Mouse (Mus musculus) midbrain, embryonic 14.5 days (tissue): Measurements from ENCODE around the gene AB124611. TPM values are rescaled to one million over a fixed set of nuclear protein-coding genes. Genes with fewer than 3 reads are reported as not detected.

Experiments
- ATAC-seq: fragments of 200-750 bp; cut with Nextera tagmentation; 2 replicates; pipeline ENCODE4 v1.8.0; 2017; ENCODE audit warnings: moderate number of reproducible peaks, moderate library complexity; ENCODE audit not compliant: low FRiP score, low TSS enrichment
- DNase-seq: peaks from one replicate; pipeline ENCODE4 v3.0.0-alpha.2; 2015
- H3K27ac ChIP-seq: fragments of 300-500 bp; sonication (generic); replicated peaks from 2 replicates; pipeline ENCODE4 v1.5.1; 2014; ENCODE audit warnings: mild to moderate bottlenecking, low read depth, low read length, moderate library complexity
- H3K27me3 ChIP-seq: fragments of 300-500 bp; sonication (generic); 2 replicates; pipeline ENCODE4 v1.6.1; 2014; ENCODE audit warnings: low read length, control low read depth, mixed read lengths; ENCODE audit not compliant: control insufficient read depth, insufficient read depth
- H3K36me3 ChIP-seq: fragments of 300-500 bp; sonication (generic); 2 replicates; pipeline ENCODE4 v1.6.1; 2014; ENCODE audit warnings: low read length, control low read depth; ENCODE audit not compliant: control insufficient read depth, insufficient read depth
- H3K4me1 ChIP-seq: fragments of 300-500 bp; sonication (generic); 2 replicates; pipeline ENCODE4 v1.6.1; 2014; ENCODE audit warnings: mild to moderate bottlenecking, antibody characterized with exemption, low read length, control low read depth; ENCODE audit not compliant: control insufficient read depth, insufficient read depth
- H3K4me2 ChIP-seq: fragments of 300-500 bp; sonication (generic); 2 replicates; pipeline ENCODE4 v1.6.1; 2014; ENCODE audit warnings: mild to moderate bottlenecking, low read length, moderate library complexity
- H3K4me3 ChIP-seq: fragments of 300-500 bp; sonication (generic); replicated peaks from 2 replicates; pipeline ENCODE4 v1.5.1; 2014; ENCODE audit warnings: low read depth, low read length
- H3K9ac ChIP-seq: fragments of 300-500 bp; sonication (generic); replicated peaks from 2 replicates; pipeline ENCODE4 v1.6.1; 2014; ENCODE audit warnings: mild to moderate bottlenecking, low read length, moderate library complexity
- H3K9me3 ChIP-seq: fragments of 300-500 bp; sonication (generic); 2 replicates; pipeline ENCODE4 v1.6.1; 2016; ENCODE audit warnings: low read length, control low read depth, mixed read lengths; ENCODE audit not compliant: control insufficient read depth
- WGBS: fragments of 180-500 bp; shearing (Covaris S2); extraction: QIAGEN DNeasy Blood & Tissue Kit; methylation state at CpG from one replicate; pipeline ENCODE4 v1.1.7; 2014; 5-methylcytosine and 5-hydroxymethylcytosine counted together
- polyA plus RNA-seq: library from polyadenylated mRNA; unstranded; fragments of >200 nt; fragmentation: Nextera tagmentation; extraction: Ambion mirVana; gene quantifications from 2 replicates; pipeline ENCODE4 v1.2.1, GENCODE M21; 2014

Gene AB124611
- polyA plus RNA-seq, 1 experiment from 2014 or later = 1.8 TPM

GRCm38 (mm10) chr9:21497050-21497542, 28.9 kb upstream of the AB124611 start:
- Histone ChIP-seq H3K9me3 (no peaks in the 10 kb centered on the region), H3K27ac (no peak overlapping the region), H3K4me2 (no peak overlapping the region), H3K4me1 (no peaks in the 10 kb centered on the region), H3K27me3 (no peaks in the 10 kb centered on the region), H3K4me3 (no peak overlapping the region), H3K36me3 (peaks cover 25% of the 10 kb centered on the region), H3K9ac (no peak overlapping the region)
- ATAC-seq (no peak), DNase-seq (no peak)
- 95% methylated on average over 16 of the region's 16 CpGs for WGBS

- ATAC-seq (no peak), DNase-seq (no peak)
- H3K4me2 ChIP-seq = no peak overlapping the region
- no peak overlapping the region for H3K27ac ChIP-seq
- H3K4me1 ChIP-seq = no peaks in the 10 kb centered on the region
- no peak overlapping the region for H3K4me3 ChIP-seq
- no peaks in the 10 kb centered on the region for H3K27me3 ChIP-seq
- H3K9ac ChIP-seq = no peak overlapping the region
- H3K9me3 ChIP-seq = no peaks in the 10 kb centered on the region
- peaks cover 25% of the 10 kb centered on the region for H3K36me3 ChIP-seq
- WGBS = 93% methylated on average over 2 of the region's 2 CpGs
These were observed 28.3 kb upstream of the AB124611 start for GRCm38 (mm10) chr9:21497664-21498063.

- 89% methylated on average over 12 of the region's 12 CpGs for WGBS
- H3K4me2 ChIP-seq = no peak overlapping the region
- peaks cover 31% of the 10 kb centered on the region for H3K36me3 ChIP-seq
- H3K9ac ChIP-seq = no peak overlapping the region
- no peak overlapping the region for H3K4me3 ChIP-seq
- no peaks in the 10 kb centered on the region for H3K9me3 ChIP-seq
- no peak overlapping the region for H3K27ac ChIP-seq
- DNase-seq = no peak
- H3K27me3 ChIP-seq = no peaks in the 10 kb centered on the region
- no peak for ATAC-seq
- H3K4me1 ChIP-seq = no peaks in the 10 kb centered on the region
These were observed 27.6 kb upstream of the AB124611 start for GRCm38 (mm10) chr9:21498284-21498902.

- DNase-seq (no peak), ATAC-seq (no peak)
- 96% methylated on average over 8 of the region's 8 CpGs for WGBS
These were observed 22.6 kb upstream of the AB124611 start for GRCm38 (mm10) chr9:21503352-21503751.

GRCm38 (mm10) chr9:21505767-21506166, 20.2 kb upstream of the AB124611 start:
- Histone ChIP-seq H3K4me1 (peaks cover 8% of the 10 kb centered on the region), H3K9ac (no peak overlapping the region), H3K4me2 (no peak overlapping the region), H3K36me3 (peaks cover 59% of the 10 kb centered on the region), H3K27me3 (no peaks in the 10 kb centered on the region), H3K9me3 (no peaks in the 10 kb centered on the region), H3K27ac (no peak overlapping the region), H3K4me3 (no peak overlapping the region)
- no peak for ATAC-seq
- no peak for DNase-seq

More at GRCm38 (mm10) chr9:21503352-21503751, 22.6 kb upstream of the AB124611 start:
- Histone ChIP-seq H3K36me3 (peaks cover 66% of the 10 kb centered on the region), H3K27me3 (no peaks in the 10 kb centered on the region), H3K9ac (no peak overlapping the region), H3K4me1 (no peaks in the 10 kb centered on the region), H3K4me3 (no peak overlapping the region), H3K9me3 (no peaks in the 10 kb centered on the region), H3K27ac (no peak overlapping the region), H3K4me2 (no peak overlapping the region)

- no peak overlapping the region for H3K4me3 ChIP-seq
- no peak overlapping the region for H3K9ac ChIP-seq
- peaks cover 11% of the 10 kb centered on the region for H3K4me1 ChIP-seq
- no peaks in the 10 kb centered on the region for H3K9me3 ChIP-seq
- no peak for ATAC-seq
- no peaks in the 10 kb centered on the region for H3K27me3 ChIP-seq
- no peak for DNase-seq
- no peak overlapping the region for H3K4me2 ChIP-seq
- WGBS = 94% methylated on average over 15 of the region's 15 CpGs
- no peak overlapping the region for H3K27ac ChIP-seq
- H3K36me3 ChIP-seq = peaks cover 57% of the 10 kb centered on the region
These were observed 18.1 kb upstream of the AB124611 start for GRCm38 (mm10) chr9:21507753-21508430.

GRCm38 (mm10) chr9:21508871-21509404, 17.0 kb upstream of the AB124611 start:
- Histone ChIP-seq H3K36me3 (peaks cover 51% of the 10 kb centered on the region), H3K4me3 (peak overlapping the region; percentile 72), H3K4me2 (peak overlapping the region; percentile 56), H3K27ac (no peak overlapping the region), H3K4me1 (peaks cover 11% of the 10 kb centered on the region), H3K9ac (peak overlapping the region; percentile 72), H3K27me3 (no peaks in the 10 kb centered on the region), H3K9me3 (no peaks in the 10 kb centered on the region)
- no peak for DNase-seq
- ATAC-seq = no peak
- WGBS = 84% methylated on average over 7 of the region's 7 CpGs

GRCm38 (mm10) chr9:21509772-21510688, 15.9 kb upstream of the AB124611 start, which contains the start of gene Tmed1:
Gene Tmed1 (minus strand): TSS chr9:21510252.
- ATAC-seq (peak; percentile 94), DNase-seq (peak; percentile 96)
- Histone ChIP-seq H3K4me3 (peak within 1 kb of the TSS; percentile 72), H3K9ac (peak within 1 kb of the TSS; percentile 72), H3K4me1 (peaks cover 11% of the 10 kb centered on the region), H3K9me3 (no peaks in the 10 kb centered on the region), H3K27me3 (no peaks in the 10 kb centered on the region), H3K4me2 (peak within 1 kb of the TSS; percentile 56), H3K36me3 (peaks cover 40% of the 10 kb centered on the region), H3K27ac (peak within 1 kb of the TSS; percentile 92)
- under 1% methylated on average over 44 of the region's 44 CpGs for WGBS
